Mouse (Mus musculus): ENCODE measurements around the gene Tbrg4.

DNA sequence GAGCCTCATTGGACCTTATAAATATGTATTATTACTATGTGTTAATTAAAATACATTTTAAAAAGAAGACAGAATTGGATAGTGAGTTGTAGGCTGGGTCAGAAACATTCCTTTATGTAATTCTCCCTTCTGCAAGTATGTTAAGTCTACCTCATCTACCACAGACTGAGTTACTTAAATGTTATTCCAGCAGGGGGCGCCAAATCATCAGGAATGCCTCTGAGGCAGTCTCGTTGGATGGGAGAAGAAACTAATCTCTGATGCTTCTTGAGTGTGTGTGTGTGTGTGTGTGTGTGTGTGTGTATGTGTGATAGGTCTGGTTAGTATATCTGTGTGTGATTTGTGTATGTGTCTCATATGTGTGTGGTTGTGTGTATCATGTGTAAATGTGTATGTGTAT is 29.0 kb upstream of the Tbrg4 start:
- TF ChIP-seq POLR2A (IDR thresholded peaks at IDR 0.05; ENCODE audit: low read depth, low read length), result no peak
- no peak for TF ChIP-seq CTCF (IDR thresholded peaks at IDR 0.05; ENCODE audit: extremely low read depth, insufficient read length, insufficient replicate concordance, low read depth, low read length)
